Comparison of ENCODE assay signal across 9 mouse cellular contexts in the genomic region with DNA sequence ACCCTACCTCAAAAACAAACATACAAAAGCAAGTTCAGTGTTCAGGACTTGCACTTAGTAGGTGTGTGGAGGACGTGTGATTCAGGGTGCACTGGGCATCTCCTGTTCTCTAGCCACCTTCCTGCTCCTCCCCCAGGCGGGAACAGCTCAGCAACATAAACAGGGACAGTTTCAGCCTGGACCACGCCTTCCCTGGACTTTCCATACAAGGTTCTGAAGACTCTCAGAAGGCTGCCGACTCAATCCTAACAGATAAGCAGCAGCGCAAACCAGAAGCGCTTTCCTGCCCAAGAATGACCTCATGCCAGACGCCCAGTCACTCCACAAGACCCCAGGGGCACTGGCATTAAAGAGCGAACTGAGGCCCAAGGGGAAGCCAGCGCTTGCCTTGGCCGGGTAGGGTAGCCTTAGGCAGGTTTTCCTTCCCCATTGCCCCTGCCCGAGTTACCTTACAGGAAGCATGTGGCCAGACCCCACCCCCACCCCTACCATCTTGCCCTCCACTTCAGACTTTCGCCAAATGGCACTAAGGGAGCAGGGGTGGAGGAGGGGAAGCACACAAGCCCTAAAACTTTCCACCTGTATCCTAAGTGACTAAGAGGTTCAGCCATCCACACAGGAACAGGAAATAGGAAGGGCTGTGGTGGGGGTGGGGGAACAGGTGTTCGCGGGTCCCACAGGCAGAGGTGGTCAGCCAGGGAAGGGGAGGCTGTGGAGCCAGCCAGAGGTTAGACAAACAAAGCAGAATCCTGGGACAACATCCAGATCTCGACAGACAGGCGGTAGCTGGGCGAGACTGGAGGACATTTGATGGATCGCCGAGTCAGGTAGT. TPM values are rescaled to one million over a fixed set of nuclear protein-coding genes. Genes with fewer than 3 reads are reported as not detected.
DNase-seq lines count a peak whose midpoint lies in the region; ATAC-seq and TF ChIP-seq lines count a peak whose summit lies in the region.
"Had no signal": no experiment of that assay in that cellular context is flagged by ENCODE, and none has a peak within 500 bp of the region (broad histone marks: within the 10 kb centered on the region; RNA-seq: fewer than 3 reads in every experiment).

No protein-coding gene starts in this region.

- H3K27me3 ChIP-seq in kidney, embryonic 15.5 days = peaks cover 13% of the 10 kb centered on the region
- no peaks in the 10 kb centered on the region for H3K27me3 ChIP-seq in liver, postnatal 0 days (ENCODE audit: insufficient read depth, low read length)

- peaks cover 33% of the 10 kb centered on the region for H3K4me1 ChIP-seq in kidney, embryonic 15.5 days
- H3K4me1 ChIP-seq in liver, postnatal 0 days (ENCODE audit: insufficient read depth) = peaks cover 26% of the 10 kb centered on the region

- TF ChIP-seq CTCF in liver, postnatal 0 days (IDR thresholded peaks at IDR 0.05; ENCODE audit: low read depth) = no peak

- no peak for TF ChIP-seq EP300 in liver, postnatal 0 days (IDR thresholded peaks at IDR 0.05; ENCODE audit: low read depth)

- H3K4me2 ChIP-seq in kidney, embryonic 15.5 days = peak overlapping the region; percentile 51
- H3K4me2 ChIP-seq in liver, postnatal 0 days (ENCODE audit: low read depth, low read length) = peak overlapping the region; percentile 13

- DNase-seq in kidney, adult 11 months = no peak
- DNase-seq in heart, postnatal 25 days (ENCODE audit: low spot score) = peak; percentile 20
- no peak for DNase-seq in liver, postnatal 0 days
- DNase-seq in thymus, postnatal 36 days = peak; percentile 61 to 71
- no peak for DNase-seq in gastrocnemius, postnatal 10 days
- DNase-seq in layer of hippocampus, adult 9-11 months = no peak
- no peak for DNase-seq in cerebellum, adult 11-12 months

- 10% methylated on average over 19 of the region's 19 CpGs for whole genome bisulfite sequencing in kidney, embryonic 15.5 days
- 12% methylated on average over 19 of the region's 19 CpGs for WGBS in liver, postnatal 0 days (ENCODE audit: insufficient replicate concordance)

- intact Hi-C loops in heart, postnatal 25 days (cut with DNase I) = no loop called here

- no peaks in the 10 kb centered on the region for H3K9me3 ChIP-seq in kidney, embryonic 15.5 days (replicated peaks)
- no peaks in the 10 kb centered on the region for H3K9me3 ChIP-seq in liver, postnatal 0 days (ENCODE audit: low read length)

- peak overlapping the region; percentile 89 for H3K27ac ChIP-seq in kidney, embryonic 15.5 days
- H3K27ac ChIP-seq in liver, postnatal 0 days (ENCODE audit: low read depth) = peak overlapping the region; percentile 1; the same call in 1 of the 2 replicates

- H3K9ac ChIP-seq in kidney, embryonic 15.5 days = 0 out of 2 replicates have a peak overlapping the region, but pooled peaks have one; percentile 17
- H3K9ac ChIP-seq in liver, postnatal 0 days (replicated peaks) = no peak overlapping the region

- H3K4me3 ChIP-seq in kidney, embryonic 15.5 days (replicated peaks) = peak overlapping the region; percentile 23
- no peak overlapping the region for H3K4me3 ChIP-seq in liver, postnatal 0 days (ENCODE audit: low read depth, low read length)

- ATAC-seq in kidney, embryonic 15.5 days (replicated peaks; ENCODE audit: low FRiP score) = peak; percentile 46
- peak; percentile 30 for ATAC-seq in liver, postnatal 0 days

- no peaks in the 10 kb centered on the region for H3K36me3 ChIP-seq in kidney, embryonic 15.5 days
- H3K36me3 ChIP-seq in liver, postnatal 0 days (replicated peaks; ENCODE audit: insufficient read depth, low read length) = no peaks in the 10 kb centered on the region

RNA-seq across cellular contexts. Expression of a gene that starts 4.5 kb away (rescaled TPM):
- 39.3 and 45.6 TPM in 2 replicates for polyA plus RNA-seq in kidney, embryonic 15.5 days (2015; fragmentation: Nextera tagmentation; extraction: Ambion mirVana)
- total RNA-seq in heart, postnatal 25 days (2021) = not detected
- 0.13 and 0.32 TPM in 2 replicates for polyA plus RNA-seq in liver, postnatal 0 days (2015; fragmentation: Nextera tagmentation; extraction: Ambion mirVana)
- not detected for total RNA-seq in gastrocnemius, postnatal 10 days (2021)

RNA-seq across cellular contexts. Expression of a gene that starts 19.1 kb away (rescaled TPM):
- 23.3 and 26.1 TPM in 2 replicates for polyA plus RNA-seq in kidney, embryonic 15.5 days (2015; fragmentation: Nextera tagmentation; extraction: Ambion mirVana)
- 1 to 10 TPM; 5.0 to 5.6 TPM for total RNA-seq in heart, postnatal 25 days (2021)
- 17.3 and 21.7 TPM in 2 replicates for polyA plus RNA-seq in liver, postnatal 0 days (2015; fragmentation: Nextera tagmentation; extraction: Ambion mirVana)
- 1 to 10 TPM; 7.4 to 8.6 TPM for total RNA-seq in gastrocnemius, postnatal 10 days (2021)

RNA-seq across cellular contexts. Expression of a gene that starts 34.7 kb away (rescaled TPM):
- 52.9 and 56.3 TPM in 2 replicates for polyA plus RNA-seq in kidney, embryonic 15.5 days (2015; fragmentation: Nextera tagmentation; extraction: Ambion mirVana)
- not detected for total RNA-seq in heart, postnatal 25 days (2021)
- polyA plus RNA-seq in liver, postnatal 0 days (2015; fragmentation: Nextera tagmentation; extraction: Ambion mirVana) = 65.0 and 73.7 TPM in 2 replicates
- not detected for total RNA-seq in gastrocnemius, postnatal 10 days (2021)
- total RNA-seq: MEL had no signal

RNA-seq across cellular contexts. Expression of a gene that starts 35.9 kb away (rescaled TPM):
- 2.0 and 5.1 TPM in 2 replicates for polyA plus RNA-seq in kidney, embryonic 15.5 days (2015; fragmentation: Nextera tagmentation; extraction: Ambion mirVana)
- total RNA-seq in heart, postnatal 25 days (2021) = not detected
- 138 and 152 TPM in 2 replicates for polyA plus RNA-seq in liver, postnatal 0 days (2015; fragmentation: Nextera tagmentation; extraction: Ambion mirVana)
- total RNA-seq in gastrocnemius, postnatal 10 days (2021) = under 1 TPM in 1 of 2 experiments, not detected in 1; 0.84 TPM

RNA-seq across cellular contexts. Expression of a gene that starts 44.7 kb away (rescaled TPM):
- not detected in 2 replicates for polyA plus RNA-seq in kidney, embryonic 15.5 days (2015; fragmentation: Nextera tagmentation; extraction: Ambion mirVana)
- total RNA-seq in heart, postnatal 25 days (2021) = not detected
- not detected in 2 replicates for polyA plus RNA-seq in liver, postnatal 0 days (2015; fragmentation: Nextera tagmentation; extraction: Ambion mirVana)
- not detected for total RNA-seq in gastrocnemius, postnatal 10 days (2021)
- total RNA-seq: MEL had no signal

Comparison
In these comparisons a context has a peak if more than half of its experiments do, and no peak if none do; other contexts are left out.
1. DNase-seq: peak in heart, postnatal 25 days (single experiment) and thymus, postnatal 36 days (2 of 2); none in kidney, adult 11 months (single experiment), liver, postnatal 0 days (single experiment), gastrocnemius, postnatal 10 days (single experiment), layer of hippocampus, adult 9-11 months (single experiment) and cerebellum, adult 11-12 months (single experiment).